Mouse (Mus musculus) fat pad, adult 2 months (tissue): ENCODE data around the gene Heca.
"Not testable (repeated sequence)": the region's sequence is repeated elsewhere in the genome, so short reads cannot be mapped to it uniquely, and the experiment has no call there.

Source experiments
- DNase-seq: peaks from one replicate; pipeline ENCODE4 v3.0.0-alpha.2; 2011; ENCODE audit warnings: low read depth, low spot score; ENCODE audit errors: extremely low read depth

Gene Heca

GRCm38 (mm10) chr10:17880724-17881123 lies 67.1 kb downstream of the Heca start:
- no peak for DNase-seq

- DNase-seq, result no peak
These were observed 67.8 kb downstream of the Heca start for GRCm38 (mm10) chr10:17880038-17880437.

GRCm38 (mm10) chr10:17878002-17878919 lies 69.6 kb downstream of the Heca start:
- DNase-seq, result no peak

GRCm38 (mm10) chr10:17869822-17870662 lies 77.8 kb downstream of the Heca start:
- no peak for DNase-seq

GRCm38 (mm10) chr10:17860701-17861480 lies 87.0 kb downstream of the Heca start:
- no peak for DNase-seq

- no peak for DNase-seq
These were observed 90.1 kb downstream of the Heca start for GRCm38 (mm10) chr10:17857647-17858261.

GRCm38 (mm10) chr10:17844781-17845537 lies 102.9 kb downstream of the Heca start:
- DNase-seq, result no peak

- DNase-seq, result no peak
These were observed 105.8 kb downstream of the Heca start for GRCm38 (mm10) chr10:17842030-17842429.

GRCm38 (mm10) chr10:17836275-17836674 lies 111.6 kb downstream of the Heca start:
- DNase-seq, result no peak

- DNase-seq, result no peak
These were observed 112.8 kb downstream of the Heca start for GRCm38 (mm10) chr10:17835031-17835430.

GRCm38 (mm10) chr10:17831041-17831440 lies 116.8 kb downstream of the Heca start:
- DNase-seq, result no peak

- DNase-seq, result no peak
These were observed 118.7 kb downstream of the Heca start for GRCm38 (mm10) chr10:17829205-17829604.

GRCm38 (mm10) chr10:17827391-17827790 lies 120.5 kb downstream of the Heca start:
- DNase-seq, result no peak

- not testable (repeated sequence) for DNase-seq
These were observed 127.4 kb downstream of the Heca start for GRCm38 (mm10) chr10:17820422-17820821.
